Mouse (Mus musculus) heart, postnatal 14 days (tissue): ENCODE results near the gene Med17. TPM values are rescaled to one million over a fixed set of nuclear protein-coding genes. Genes with fewer than 3 reads are reported as not detected.

Source experiments
- DNase-seq, 2 experiments: peaks; one replicate each; pipeline ENCODE4 v3.0.0; 2021 to 2022
- intact Hi-C: fragments of 180-260 bp; cut with DNase I; formaldehyde crosslinking; loops from one replicate; pipeline ENCODE4 v1.15.1; 2025
- total RNA-seq, 2 experiments: library from RNA; stranded (reverse); gene quantifications; 2 replicates each; pipeline ENCODE4 v1.2.3; 2021

Gene Med17
- total RNA-seq, 2 experiments from 2014 or later: 16.4 to 17.5 TPM

- intact Hi-C loops: no loop called here
- DNase-seq: no peak
Measured at GRCm38 (mm10) chr9:15297112-15297511, 17.4 kb upstream of the Med17 start.

- intact Hi-C loops: no loop called here
Measured at GRCm38 (mm10) chr9:15289251-15289650, 9.5 kb upstream of the Med17 start.

GRCm38 (mm10) chr9:15288402-15288801 is 8.7 kb upstream of the Med17 start:
- intact Hi-C loops: no loop called here
- no peak for DNase-seq

More at GRCm38 (mm10) chr9:15289251-15289650, 9.5 kb upstream of the Med17 start:
- no peak for DNase-seq

- no peak for DNase-seq
- intact Hi-C loops: no loop called here
Measured at GRCm38 (mm10) chr9:15287846-15288245, 8.1 kb upstream of the Med17 start.

- peak in 1 of 2 experiments; percentile 9 for DNase-seq
- intact Hi-C loops: no loop called here
Measured at GRCm38 (mm10) chr9:15285443-15285842, 5.7 kb upstream of the Med17 start.

GRCm38 (mm10) chr9:15280491-15280879 is 754 bp upstream of the Med17 start:
- no peak for DNase-seq
- intact Hi-C loops: no loop called here

- no peak for DNase-seq
- intact Hi-C loops: no loop called here
Measured at GRCm38 (mm10) chr9:15279139-15279648, 537 bp downstream of the Med17 start.

- no peak for DNase-seq
- intact Hi-C loops: no loop called here
Measured at GRCm38 (mm10) chr9:15278343-15278742, 1.4 kb downstream of the Med17 start.

GRCm38 (mm10) chr9:15276855-15277254 is 2.9 kb downstream of the Med17 start:
- intact Hi-C loops: no loop called here
- no peak for DNase-seq

- DNase-seq: no peak
- intact Hi-C loops: no loop called here
Measured at GRCm38 (mm10) chr9:15273981-15274380, 5.8 kb downstream of the Med17 start.

- no peak for DNase-seq
Measured at GRCm38 (mm10) chr9:15263487-15263886, 16.2 kb downstream of the Med17 start.

GRCm38 (mm10) chr9:15261980-15262379 is 17.8 kb downstream of the Med17 start:
- intact Hi-C loops: no loop called here
- no peak for DNase-seq

More at GRCm38 (mm10) chr9:15263487-15263886, 16.2 kb downstream of the Med17 start:
- intact Hi-C loops: no loop called here

GRCm38 (mm10) chr9:15256214-15256613 is 23.5 kb downstream of the Med17 start:
- no peak for DNase-seq
- intact Hi-C loops: no loop called here

- no peak for DNase-seq
- intact Hi-C loops: no loop called here
Measured at GRCm38 (mm10) chr9:15254501-15254900, 25.2 kb downstream of the Med17 start.

- intact Hi-C loops: no loop called here
- no peak for DNase-seq
Measured at GRCm38 (mm10) chr9:15252196-15252595, 27.5 kb downstream of the Med17 start.

- no peak for DNase-seq
- intact Hi-C loops: no loop called here
Measured at GRCm38 (mm10) chr9:15250376-15250775, 29.4 kb downstream of the Med17 start.

- intact Hi-C loops: no loop called here
- DNase-seq: no peak
Measured at GRCm38 (mm10) chr9:15245319-15246075, 34.2 kb downstream of the Med17 start.

- intact Hi-C loops: no loop called here
- DNase-seq: no peak
Measured at GRCm38 (mm10) chr9:15242130-15242529, 37.6 kb downstream of the Med17 start.

- intact Hi-C loops: no loop called here
- DNase-seq: peak; percentile 42 to 63
Measured at GRCm38 (mm10) chr9:15241596-15241939, 38.2 kb downstream of the Med17 start.

GRCm38 (mm10) chr9:15240863-15241595 is 38.7 kb downstream of the Med17 start:
- intact Hi-C loops: no loop called here
- DNase-seq: no peak

- DNase-seq: no peak
- intact Hi-C loops: no loop called here
Measured at GRCm38 (mm10) chr9:15240006-15240405, 39.7 kb downstream of the Med17 start.
